Mouse (Mus musculus) heart, embryonic 14.5 days (tissue): ENCODE measurements around the gene Cd151. TPM values are rescaled to one million over a fixed set of nuclear protein-coding genes. Genes with fewer than 3 reads are reported as not detected.

Experiments
- ATAC-seq: fragments of 200-750 bp; cut with Nextera tagmentation; 2 replicates; pipeline ENCODE4 v1.8.0; 2017; ENCODE audit warnings: low read depth, moderate TSS enrichment; ENCODE audit not compliant: insufficient number of reproducible peaks, insufficient read depth, low FRiP score
- H3K27ac ChIP-seq, 2 experiments: fragments of 200-500 bp in 1 of 2; fragments of 300-500 bp in 1 of 2; sonication (generic) in 1 of 2; replicated peaks in 1 of 2; 2 replicates each; pipeline ENCODE4 v1.5.1; 2012 to 2014; ENCODE audit warnings: low read depth in 2 of 2, low read length in 2 of 2, control low read depth in 1 of 2, mild to moderate bottlenecking in 1 of 2, mixed read lengths in 1 of 2; ENCODE audit not compliant: control insufficient read depth in 1 of 2, insufficient read depth in 1 of 2
- H3K27me3 ChIP-seq: fragments of 300-500 bp; sonication (generic); 2 replicates; pipeline ENCODE4 v1.6.1; 2014; ENCODE audit warnings: mild to moderate bottlenecking, low read length, control low read depth; ENCODE audit not compliant: control insufficient read depth, insufficient read depth
- H3K36me3 ChIP-seq: fragments of 300-500 bp; sonication (generic); 2 replicates; pipeline ENCODE4 v1.6.1; 2014; ENCODE audit warnings: mild to moderate bottlenecking, control low read depth, low read length, mixed read lengths; ENCODE audit not compliant: control insufficient read depth, insufficient read depth
- H3K4me1 ChIP-seq, 2 experiments: fragments of 200-500 bp in 1 of 2; fragments of 300-500 bp in 1 of 2; sonication (generic) in 1 of 2; 2 replicates each; pipeline ENCODE4 v1.6.1; 2012 to 2014; ENCODE audit warnings: low read length in 2 of 2, control low read depth in 1 of 2, mixed read lengths in 1 of 2; ENCODE audit not compliant: control insufficient read depth in 2 of 2, insufficient read depth in 2 of 2
- H3K4me2 ChIP-seq: fragments of 300-500 bp; sonication (generic); 2 replicates; pipeline ENCODE4 v1.6.1; 2014; ENCODE audit warnings: mild to moderate bottlenecking, low read length
- H3K4me3 ChIP-seq, 2 experiments: fragments of 200-500 bp in 1 of 2; fragments of 300-500 bp in 1 of 2; sonication (generic) in 1 of 2; 2 replicates each; pipeline ENCODE4 v1.5.1; 2012 to 2014; ENCODE audit warnings: low read length in 2 of 2, mild to moderate bottlenecking in 2 of 2, control low read depth in 1 of 2, low read depth in 1 of 2, moderate library complexity in 1 of 2; ENCODE audit not compliant: control insufficient read depth in 1 of 2, insufficient read depth in 1 of 2
- H3K9ac ChIP-seq: fragments of 300-500 bp; sonication (generic); 2 replicates; pipeline ENCODE4 v1.6.1; 2014; ENCODE audit warnings: mild to moderate bottlenecking, low read length
- H3K9me3 ChIP-seq: fragments of 300-500 bp; sonication (generic); 2 replicates; pipeline ENCODE4 v1.6.1; 2016; ENCODE audit warnings: low read length, control low read depth; ENCODE audit not compliant: control insufficient read depth
- WGBS: fragments of 180-500 bp; shearing (Covaris S2); extraction: QIAGEN DNeasy Blood & Tissue Kit; methylation state at CpG from one replicate; pipeline ENCODE4 v1.1.7; 2014; 5-methylcytosine and 5-hydroxymethylcytosine counted together
- polyA plus RNA-seq: library from polyadenylated mRNA; unstranded; fragments of >200 nt; fragmentation: Nextera tagmentation; extraction: Ambion mirVana; gene quantifications from 2 replicates; pipeline ENCODE4 v1.2.1, GENCODE M21; 2014

Cd151 gene
- polyA plus RNA-seq, 1 experiment from 2014 or later = 115 TPM

GRCm38 (mm10) chr7:141483114-141483653 is 16.0 kb downstream of the Cd151 start:
- peaks cover 13 to 40% of the 10 kb centered on the region in 2 experiments for H3K4me1 ChIP-seq
- H3K4me2 ChIP-seq = no peak overlapping the region
- 82% methylated on average over 6 of the region's 6 CpGs for WGBS
- H3K27ac ChIP-seq = no peak overlapping the region
- H3K4me3 ChIP-seq = no peak overlapping the region
- H3K27me3 ChIP-seq = peaks cover 12% of the 10 kb centered on the region
- no peak overlapping the region for H3K9ac ChIP-seq
- ATAC-seq = no peak
- H3K36me3 ChIP-seq = no peaks in the 10 kb centered on the region; the same call in 1 of the 2 replicates
- H3K9me3 ChIP-seq = no peaks in the 10 kb centered on the region

- ATAC-seq = no peak
- no peaks in the 10 kb centered on the region for H3K9me3 ChIP-seq
- H3K9ac ChIP-seq = no peak overlapping the region
- peaks cover 11 to 36% of the 10 kb centered on the region in 2 experiments for H3K4me1 ChIP-seq
- H3K4me3 ChIP-seq = no peak overlapping the region
- 68% methylated on average over 5 of the region's 5 CpGs for WGBS
- no peak overlapping the region for H3K4me2 ChIP-seq
- H3K27ac ChIP-seq = no peak overlapping the region
- H3K36me3 ChIP-seq = peaks cover 2% of the 10 kb centered on the region; the same call in 1 of the 2 replicates
- peaks cover 12% of the 10 kb centered on the region for H3K27me3 ChIP-seq
Observed at GRCm38 (mm10) chr7:141484186-141485120, 17.3 kb downstream of the Cd151 start.

GRCm38 (mm10) chr7:141485186-141485585 is 18.0 kb downstream of the Cd151 start:
- peaks cover 12% of the 10 kb centered on the region for H3K27me3 ChIP-seq
- H3K4me2 ChIP-seq = no peak overlapping the region
- H3K9me3 ChIP-seq = no peaks in the 10 kb centered on the region
- H3K36me3 ChIP-seq = peaks cover 6% of the 10 kb centered on the region; the same call in 1 of the 2 replicates
- H3K4me3 ChIP-seq = no peak overlapping the region
- ATAC-seq = no peak
- no peak overlapping the region for H3K27ac ChIP-seq
- H3K4me1 ChIP-seq = peaks cover 11 to 36% of the 10 kb centered on the region in 2 experiments
- no peak overlapping the region for H3K9ac ChIP-seq
- WGBS = 78% methylated on average over 2 of the region's 2 CpGs

GRCm38 (mm10) chr7:141485606-141486005 is 18.4 kb downstream of the Cd151 start:
- Histone ChIP-seq H3K4me3 (no peak overlapping the region), H3K4me2 (no peak overlapping the region), H3K9me3 (no peaks in the 10 kb centered on the region), H3K4me1 (peaks cover 11 to 34% of the 10 kb centered on the region in 2 experiments), H3K36me3 (peaks cover 11% of the 10 kb centered on the region; the same call in 1 of the 2 replicates), H3K27me3 (peaks cover 12% of the 10 kb centered on the region), H3K27ac (no peak overlapping the region), H3K9ac (no peak overlapping the region)
- WGBS = 85% methylated on average over 2 of the region's 2 CpGs
- no peak for ATAC-seq

- peaks cover 17% of the 10 kb centered on the region for H3K36me3 ChIP-seq
- 75% methylated on average over 1 of the region's 1 CpGs for WGBS
- no peaks in the 10 kb centered on the region for H3K9me3 ChIP-seq
- no peak overlapping the region for H3K9ac ChIP-seq
- peaks cover 12% of the 10 kb centered on the region for H3K27me3 ChIP-seq
- peaks cover 7 to 27% of the 10 kb centered on the region in 2 experiments for H3K4me1 ChIP-seq
- no peak overlapping the region for H3K27ac ChIP-seq
- H3K4me2 ChIP-seq = no peak overlapping the region
- H3K4me3 ChIP-seq = no peak overlapping the region
- ATAC-seq = no peak
Observed at GRCm38 (mm10) chr7:141486239-141486638, 19.0 kb downstream of the Cd151 start.

- Histone ChIP-seq H3K4me1 (peaks cover 5 to 18% of the 10 kb centered on the region in 2 experiments; a peak in 3 of 4 replicates), H3K4me3 (no peak overlapping the region), H3K9ac (no peak overlapping the region), H3K36me3 (peaks cover 26% of the 10 kb centered on the region), H3K27me3 (peaks cover 12% of the 10 kb centered on the region), H3K4me2 (no peak overlapping the region), H3K27ac (no peak overlapping the region), H3K9me3 (no peaks in the 10 kb centered on the region)
- WGBS = 68% methylated on average over 7 of the region's 7 CpGs
- no peak for ATAC-seq
Observed at GRCm38 (mm10) chr7:141487141-141487540, 19.9 kb downstream of the Cd151 start.

- peaks cover 50% of the 10 kb centered on the region for H3K36me3 ChIP-seq
- H3K9ac ChIP-seq = no peak overlapping the region
- ATAC-seq = no peak
- H3K4me1 ChIP-seq = no peaks in the 10 kb centered on the region
- H3K4me3 ChIP-seq = no peak overlapping the region
- H3K27me3 ChIP-seq = no peaks in the 10 kb centered on the region
- H3K9me3 ChIP-seq = no peaks in the 10 kb centered on the region
- no peak overlapping the region for H3K27ac ChIP-seq
- no peak overlapping the region for H3K4me2 ChIP-seq
- 63% methylated on average over 2 of the region's 2 CpGs for WGBS
Observed at GRCm38 (mm10) chr7:141491151-141491550, 24.0 kb downstream of the Cd151 start.
